Mouse (Mus musculus) MEL (cell line): ENCODE measurements around the gene Vps18. TPM values are rescaled to one million over a fixed set of nuclear protein-coding genes. Genes with fewer than 3 reads are reported as not detected.

ENCODE experiments used
- DNase-seq: peaks from one replicate; pipeline ENCODE4 v3.0.0; 2011; ENCODE audit warnings: low read depth, low spot score
- H3K27ac ChIP-seq: 2 replicates; pipeline ENCODE4 v1.5.1; 2012; ENCODE audit warnings: low read depth, mild to moderate bottlenecking, control low read depth, low read length, moderate library complexity; ENCODE audit not compliant: control insufficient read depth
- H3K27me3 ChIP-seq, 2 experiments: fragments of 150-350 bp in 1 of 2; sonication (generic) in 1 of 2; 2 replicates each; pipeline ENCODE4 v1.6.1; 2012; ENCODE audit warnings: low read length in 2 of 2, mild to moderate bottlenecking in 2 of 2, improper control_type of control experiment in 1 of 2, moderate library complexity in 1 of 2; ENCODE audit not compliant: insufficient read depth in 2 of 2, control insufficient read depth in 1 of 2
- H3K36me3 ChIP-seq, 2 experiments: 2 replicates each; pipeline ENCODE4 v1.6.1; 2012 to 2014; ENCODE audit warnings: low read length in 2 of 2, improper control_type of control experiment in 1 of 2, inconsistent platforms in 1 of 2, mild to moderate bottlenecking in 1 of 2; ENCODE audit not compliant: insufficient read depth in 2 of 2, control insufficient read depth in 1 of 2
- H3K4me1 ChIP-seq, 2 experiments: fragments of 150-350 bp in 1 of 2; sonication (generic) in 1 of 2; 2 replicates each; pipeline ENCODE4 v1.6.1; 2012; ENCODE audit warnings: low read length in 2 of 2, improper control_type of control experiment in 1 of 2, mild to moderate bottlenecking in 1 of 2; ENCODE audit not compliant: insufficient read depth in 2 of 2, control insufficient read depth in 1 of 2
- H3K4me3 ChIP-seq, 2 experiments: fragments of 150-350 bp in 1 of 2; sonication (generic) in 1 of 2; 2 replicates each; pipeline ENCODE4 v1.5.1; 2012; ENCODE audit warnings: low read depth in 2 of 2, low read length in 2 of 2, mild to moderate bottlenecking in 2 of 2, moderate library complexity in 2 of 2, control low read depth in 1 of 2, improper control_type of control experiment in 1 of 2; ENCODE audit not compliant: control insufficient read depth in 1 of 2, insufficient read depth in 1 of 2
- H3K79me2 ChIP-seq: 2 replicates; pipeline ENCODE4 v1.6.1; 2012; ENCODE audit warnings: mild to moderate bottlenecking, low read length, moderate library complexity; ENCODE audit not compliant: control insufficient read depth, poor library complexity, insufficient read depth
- H3K9ac ChIP-seq: 2 replicates; pipeline ENCODE4 v1.6.1; 2012; ENCODE audit warnings: low read depth, mild to moderate bottlenecking, control low read depth, low read length, moderate library complexity; ENCODE audit not compliant: control insufficient read depth, poor library complexity, severe bottlenecking
- H3K9me3 ChIP-seq: fragments of 150-350 bp; sonication (generic); replicated peaks from 2 replicates; pipeline ENCODE4 v1.6.1; 2012; ENCODE audit warnings: mild to moderate bottlenecking, low read length, improper control_type of control experiment, moderate library complexity; ENCODE audit not compliant: insufficient read depth
- E2F4 ChIP-seq: IDR thresholded peaks from 2 replicates; pipeline ENCODE4 v1.6.1; 2011; ENCODE audit warnings: low read depth, low read length, improper control_type of control experiment, borderline replicate concordance
- ELF1 ChIP-seq: IDR thresholded peaks from 2 replicates; pipeline ENCODE4 v1.6.1; 2014; ENCODE audit warnings: low read depth, mild to moderate bottlenecking, inconsistent platforms, low read length, improper control_type of control experiment, moderate library complexity
- EP300 ChIP-seq, 2 experiments: IDR thresholded peaks; 2 replicates each; pipeline ENCODE4 v1.6.1; 2011; ENCODE audit warnings: improper control_type of control experiment in 2 of 2, low read length in 2 of 2, low read depth in 1 of 2, mild to moderate bottlenecking in 1 of 2
- ETS1 ChIP-seq: IDR thresholded peaks from 2 replicates; pipeline ENCODE4 v1.6.1; 2012; ENCODE audit warnings: low read depth, mild to moderate bottlenecking, inconsistent platforms, low read length, improper control_type of control experiment, moderate library complexity
- GABPA ChIP-seq: IDR thresholded peaks from 2 replicates; pipeline ENCODE4 v1.6.1; 2012; ENCODE audit warnings: low read depth, mild to moderate bottlenecking, inconsistent platforms, low read length, improper control_type of control experiment, moderate library complexity
- GATA1 ChIP-seq: IDR thresholded peaks from 2 replicates; pipeline ENCODE4 v1.6.1; 2011; ENCODE audit warnings: low read depth, low read length, improper control_type of control experiment
- MAX ChIP-seq: IDR thresholded peaks from 2 replicates; pipeline ENCODE4 v1.6.1; 2011; ENCODE audit warnings: low read length, improper control_type of control experiment
- MAZ ChIP-seq: IDR thresholded peaks from 2 replicates; pipeline ENCODE4 v1.6.1; 2012; ENCODE audit warnings: low read depth, mild to moderate bottlenecking, inconsistent platforms, low read length, improper control_type of control experiment
- MEF2A ChIP-seq: IDR thresholded peaks from 2 replicates; pipeline ENCODE4 v1.6.1; 2014; ENCODE audit warnings: low read depth, mild to moderate bottlenecking, inconsistent platforms, low read length, improper control_type of control experiment; ENCODE audit not compliant: poor library complexity, insufficient replicate concordance, severe bottlenecking; ENCODE audit errors: extremely low read depth
- MXI1 ChIP-seq: IDR thresholded peaks from 2 replicates; pipeline ENCODE4 v1.6.1; 2011; ENCODE audit warnings: mild to moderate bottlenecking, low read depth, low read length, improper control_type of control experiment
- NELFE ChIP-seq: IDR thresholded peaks from 2 replicates; pipeline ENCODE4 v1.6.1; 2011; ENCODE audit warnings: low read depth, low read length, improper control_type of control experiment
- NRF1 ChIP-seq: IDR thresholded peaks from 2 replicates; pipeline ENCODE4 v1.6.1; 2014; ENCODE audit warnings: low read depth, mild to moderate bottlenecking, inconsistent platforms, low read length, improper control_type of control experiment, moderate library complexity; ENCODE audit not compliant: poor library complexity, insufficient read depth, severe bottlenecking
- POLR2A ChIP-seq, 2 experiments: IDR thresholded peaks; 2 replicates each; pipeline ENCODE4 v1.6.1; 2011 to 2012; ENCODE audit warnings: low read length in 2 of 2, mild to moderate bottlenecking in 2 of 2, control low read depth in 1 of 2, improper control_type of control experiment in 1 of 2, low read depth in 1 of 2, moderate library complexity in 1 of 2; ENCODE audit not compliant: control insufficient read depth in 1 of 2, insufficient read depth in 1 of 2, poor library complexity in 1 of 2
- POLR2AphosphoS2 ChIP-seq: IDR thresholded peaks from 2 replicates; pipeline ENCODE4 v1.6.1; 2011; ENCODE audit warnings: low read length, improper control_type of control experiment
- TCF12 ChIP-seq: IDR thresholded peaks from 2 replicates; pipeline ENCODE4 v1.6.1; 2014; ENCODE audit warnings: low read depth, mild to moderate bottlenecking, inconsistent platforms, low read length, improper control_type of control experiment, moderate library complexity
- UBTF ChIP-seq: IDR thresholded peaks from 2 replicates; pipeline ENCODE4 v1.6.1; 2012; ENCODE audit warnings: low read depth, mild to moderate bottlenecking, inconsistent platforms, low read length, improper control_type of control experiment, moderate library complexity, borderline replicate concordance; ENCODE audit not compliant: insufficient read depth
- USF2 ChIP-seq, 2 experiments: IDR thresholded peaks; 2 replicates each; pipeline ENCODE4 v1.6.1; 2011 to 2012; ENCODE audit warnings: improper control_type of control experiment in 2 of 2, low read length in 2 of 2, borderline replicate concordance in 1 of 2, inconsistent platforms in 1 of 2, low read depth in 1 of 2, mild to moderate bottlenecking in 1 of 2; ENCODE audit not compliant: insufficient read depth in 1 of 2
- polyA plus RNA-seq, 2 experiments: library from polyadenylated mRNA; stranded (reverse) in 1 of 2; unstranded in 1 of 2; fragments of >175 nt in 1 of 2; fragments of >200 nt in 1 of 2; gene quantifications; 2 replicates each; pipeline versions ENCODE4 v1.2.1 to v1.2.4; 2012; ENCODE audit warnings: low replicate concordance in 2 of 2, low read depth in 1 of 2; ENCODE audit not compliant: insufficient read length in 2 of 2, insufficient read depth in 1 of 2, missing spikeins in 1 of 2
- total RNA-seq: library from RNA; depleted of rRNA; stranded (reverse); fragments of 300-350 nt; gene quantifications from 2 replicates; pipeline ENCODE4 v1.2.3, GENCODE M21; 2012

The Vps18 gene
- total and polyA plus RNA-seq, 3 experiments: 28.0 to 30.4 TPM; not detected in 1

GRCm38 (mm10) chr2:119334135-119334534, 45.6 kb downstream of the Vps18 start:
- no peak for DNase-seq
- H3K79me2 ChIP-seq: no peaks in the 10 kb centered on the region; the same call in 1 of the 2 replicates
- no peaks in the 10 kb centered on the region for H3K27me3 ChIP-seq
- TF ChIP-seq GABPA: no peak
- no peak overlapping the region for H3K27ac ChIP-seq
- H3K9ac ChIP-seq: no peak overlapping the region
- H3K4me3 ChIP-seq: no peak overlapping the region
- H3K9me3 ChIP-seq: no peaks in the 10 kb centered on the region
- peaks cover 2 to 15% of the 10 kb centered on the region in 2 experiments; a peak in 3 of 4 replicates for H3K4me1 ChIP-seq
- H3K36me3 ChIP-seq: peaks cover 0 to 6% of the 10 kb centered on the region in 2 experiments; a peak in 2 of 4 replicates

- no peaks in the 10 kb centered on the region for H3K27me3 ChIP-seq
- no peaks in the 10 kb centered on the region for H3K9me3 ChIP-seq
- peaks cover 0 to 6% of the 10 kb centered on the region in 2 experiments; a peak in 2 of 4 replicates for H3K36me3 ChIP-seq
- H3K9ac ChIP-seq: no peak overlapping the region
- H3K4me1 ChIP-seq: peaks cover 2 to 15% of the 10 kb centered on the region in 2 experiments; a peak in 3 of 4 replicates
- no peak for TF ChIP-seq MAZ
- TF ChIP-seq NELFE: no peak
- no peak for TF ChIP-seq MEF2A
- TF ChIP-seq UBTF: no peak
- TF ChIP-seq TCF12: no peak
- no peak for TF ChIP-seq MXI1
- TF ChIP-seq E2F4: no peak
- TF ChIP-seq GABPA: no peak
- TF ChIP-seq POLR2AphosphoS2: no peak
- no peak for TF ChIP-seq POLR2A (IDR thresholded peaks at IDR 0.05; ENCODE audit: control insufficient read depth in 1 of 2, insufficient read depth in 1 of 2, low read depth in 1 of 2, low read length in 2 of 2, poor library complexity in 1 of 2)
- TF ChIP-seq EP300 (IDR thresholded peaks at IDR 0.05; ENCODE audit: low read depth in 1 of 2, low read length in 2 of 2): no peak
- TF ChIP-seq ETS1: no peak
- TF ChIP-seq NRF1: no peak
- TF ChIP-seq ELF1: no peak
- no peak for TF ChIP-seq GATA1
- TF ChIP-seq MAX: no peak
- TF ChIP-seq USF2 (IDR thresholded peaks at IDR 0.05; ENCODE audit: borderline replicate concordance in 1 of 2, insufficient read depth in 1 of 2, low read depth in 1 of 2, low read length in 2 of 2): no peak
- no peak overlapping the region for H3K27ac ChIP-seq
- H3K79me2 ChIP-seq: no peaks in the 10 kb centered on the region; the same call in 1 of the 2 replicates
- H3K4me3 ChIP-seq: no peak overlapping the region
- no peak for DNase-seq
Measured at GRCm38 (mm10) chr2:119334964-119335525, 46.5 kb downstream of the Vps18 start.
